Mouse (Mus musculus): ENCODE results near the gene Dio3.

DNA sequence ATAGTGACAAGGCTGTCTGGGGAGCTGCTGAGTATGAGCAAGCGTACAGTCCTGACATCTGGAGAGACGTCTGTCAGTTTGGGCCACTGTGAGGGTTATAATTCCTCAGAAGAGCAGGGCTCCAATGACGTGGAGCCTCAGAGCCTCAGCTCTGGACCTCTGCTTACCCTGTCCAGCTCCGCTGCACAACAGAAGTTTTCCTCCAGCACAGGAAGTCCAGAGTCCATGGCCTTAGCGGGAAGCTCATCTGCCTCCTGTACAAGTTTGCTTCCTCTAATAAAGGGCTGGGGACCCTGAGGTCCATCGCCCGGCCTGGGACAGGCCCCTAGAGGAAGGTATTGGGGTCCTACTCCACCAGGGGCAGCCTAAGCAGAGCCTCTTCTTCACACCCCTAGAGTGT lies 41.8 kb upstream of the Dio3 start:
- TF ChIP-seq CTCF (IDR thresholded peaks at IDR 0.05; ENCODE audit: low read depth, low read length) (no peak), GATA1 (IDR thresholded peaks at IDR 0.05; ENCODE audit: borderline replicate concordance, low read length) (no peak)

Measured in G1E (cell line).